Mouse (Mus musculus) embryonic facial prominence, embryonic 13.5 days (tissue): ENCODE measurements at regions not wholly inside any gene's neighbourhood (a gene's known extent, or its start where the extent isn't known, plus 50 kb on each side); places are given as distances from the start of the nearest gene placed in this dataset.

Experiments used
- ATAC-seq: fragments of 200-750 bp; cut with Nextera tagmentation; 2 replicates; pipeline ENCODE4 v1.8.0; 2017; ENCODE audit warnings: low read depth; ENCODE audit not compliant: insufficient number of reproducible peaks, insufficient read depth, low FRiP score, low TSS enrichment
- H3K27ac ChIP-seq: fragments of 300-500 bp; sonication (generic); 2 replicates; pipeline ENCODE4 v1.5.1; 2015; ENCODE audit warnings: moderate library complexity, mild to moderate bottlenecking, inconsistent platforms
- H3K27me3 ChIP-seq: fragments of 300-500 bp; sonication (generic); 2 replicates; pipeline ENCODE4 v1.6.1; 2015; ENCODE audit warnings: mild to moderate bottlenecking, inconsistent platforms
- H3K36me3 ChIP-seq: fragments of 300-500 bp; sonication (generic); 2 replicates; pipeline ENCODE4 v1.6.1; 2015; ENCODE audit warnings: mild to moderate bottlenecking, inconsistent platforms
- H3K4me1 ChIP-seq: fragments of 300-500 bp; sonication (generic); 2 replicates; pipeline ENCODE4 v1.6.1; 2015; ENCODE audit warnings: inconsistent platforms
- H3K4me2 ChIP-seq: fragments of 300-500 bp; sonication (generic); 2 replicates; pipeline ENCODE4 v1.6.1; 2015; ENCODE audit warnings: moderate library complexity, mild to moderate bottlenecking, inconsistent platforms
- H3K4me3 ChIP-seq: fragments of 300-500 bp; sonication (generic); 2 replicates; pipeline ENCODE4 v1.5.1; 2015; ENCODE audit warnings: mild to moderate bottlenecking, inconsistent platforms
- H3K9ac ChIP-seq: fragments of 300-500 bp; sonication (generic); 2 replicates; pipeline ENCODE4 v1.6.1; 2015; ENCODE audit warnings: mild to moderate bottlenecking, inconsistent platforms
- H3K9me3 ChIP-seq: fragments of 300-500 bp; sonication (generic); 2 replicates; pipeline ENCODE4 v1.6.1; 2016; ENCODE audit warnings: inconsistent platforms
- WGBS: fragments of 180-500 bp; shearing (Covaris S2); methylation state at CpG from one replicate; pipeline ENCODE4 v1.1.7; 2015; ENCODE audit warnings: mixed read lengths; 5-methylcytosine and 5-hydroxymethylcytosine counted together

DNA sequence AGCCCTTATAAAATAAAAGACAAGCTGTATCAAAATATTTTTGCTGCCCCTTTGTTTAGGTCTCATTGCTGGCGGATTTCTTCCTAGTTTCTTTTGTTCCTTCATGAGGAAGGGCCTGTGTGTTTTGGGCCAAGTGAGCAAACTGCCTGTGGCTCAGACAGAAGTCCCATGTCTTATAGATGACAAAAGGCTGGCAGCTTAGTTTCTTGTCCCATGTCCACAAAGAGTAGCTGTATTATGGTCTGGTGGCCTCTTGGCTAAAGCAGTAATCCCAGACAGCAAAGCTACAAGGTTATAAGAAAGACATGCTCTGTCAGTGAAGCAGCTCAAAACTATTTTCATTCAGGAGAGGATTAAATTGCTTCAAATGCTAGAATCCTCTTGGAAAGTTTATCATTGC, 103.1 kb upstream of the Kcnab1 start:
- Histone ChIP-seq H3K9ac (no peak overlapping the region), H3K27me3 (no peaks in the 10 kb centered on the region), H3K4me2 (no peak overlapping the region), H3K4me3 (no peak overlapping the region), H3K9me3 (no peaks in the 10 kb centered on the region), H3K27ac (no peak overlapping the region), H3K4me1 (no peaks in the 10 kb centered on the region), H3K36me3 (no peaks in the 10 kb centered on the region)
- no peak for ATAC-seq
- 83% methylated on average over 1 of the region's 1 CpGs for WGBS

- no peak overlapping the region for H3K27ac ChIP-seq
- ATAC-seq = no peak
- H3K4me2 ChIP-seq = no peak overlapping the region
- no peaks in the 10 kb centered on the region for H3K36me3 ChIP-seq
- H3K4me3 ChIP-seq = no peak overlapping the region
- no peaks in the 10 kb centered on the region for H3K9me3 ChIP-seq
- H3K4me1 ChIP-seq = no peaks in the 10 kb centered on the region
- no peak overlapping the region for H3K9ac ChIP-seq
- no peaks in the 10 kb centered on the region for H3K27me3 ChIP-seq
- WGBS = 80% methylated on average over 3 of the region's 3 CpGs
These were observed 102.6 kb upstream of the Kcnab1 start for GRCm38 (mm10) chr3:65006565-65006964.

DNA sequence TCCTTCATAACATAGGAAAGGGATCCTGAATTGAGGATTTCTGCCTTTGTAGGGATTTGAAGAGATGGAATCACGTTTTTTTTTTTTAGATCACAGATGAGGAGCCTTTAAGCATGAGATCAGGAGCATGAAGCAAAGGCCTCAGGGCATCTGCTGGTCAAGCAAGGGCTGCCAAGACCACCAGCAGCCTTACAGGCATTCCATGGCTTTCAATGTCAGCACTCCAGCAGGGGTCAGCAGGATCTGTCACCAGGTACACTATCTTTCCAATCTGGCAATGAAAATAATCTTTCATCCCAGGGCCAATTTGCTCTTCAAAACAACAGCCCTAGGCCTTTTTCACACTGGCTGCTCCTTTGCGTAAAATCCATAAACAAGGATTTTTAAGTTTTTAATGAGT, 85.3 kb upstream of the Kcnab1 start:
- Histone ChIP-seq H3K4me2 (no peak overlapping the region), H3K36me3 (no peaks in the 10 kb centered on the region), H3K9ac (no peak overlapping the region), H3K27me3 (no peaks in the 10 kb centered on the region), H3K4me1 (no peaks in the 10 kb centered on the region), H3K27ac (no peak overlapping the region), H3K4me3 (no peak overlapping the region), H3K9me3 (no peaks in the 10 kb centered on the region)
- WGBS = 62% methylated on average over 2 of the region's 2 CpGs
- ATAC-seq = no peak

GRCm38 (mm10) chr3:65037626-65038025, 71.6 kb upstream of the Kcnab1 start:
- H3K9ac ChIP-seq = no peak overlapping the region
- ATAC-seq = no peak
- no peak overlapping the region for H3K27ac ChIP-seq
- no peak overlapping the region for H3K4me2 ChIP-seq
- no peak overlapping the region for H3K4me3 ChIP-seq
- no peaks in the 10 kb centered on the region for H3K4me1 ChIP-seq
- no peaks in the 10 kb centered on the region for H3K36me3 ChIP-seq
- 78% methylated on average over 2 of the region's 2 CpGs for WGBS
- no peaks in the 10 kb centered on the region for H3K27me3 ChIP-seq
- no peaks in the 10 kb centered on the region for H3K9me3 ChIP-seq

- no peak for ATAC-seq
- 87% methylated on average over 3 of the region's 3 CpGs for WGBS
- Histone ChIP-seq H3K27ac (no peak overlapping the region), H3K9me3 (no peaks in the 10 kb centered on the region), H3K4me1 (no peaks in the 10 kb centered on the region), H3K4me2 (no peak overlapping the region), H3K4me3 (no peak overlapping the region), H3K9ac (no peak overlapping the region), H3K27me3 (0 out of 2 replicates have a peak, but pooled peaks cover 3% of the 10 kb centered on the region), H3K36me3 (no peaks in the 10 kb centered on the region)
These were observed 61.3 kb upstream of the Kcnab1 start for GRCm38 (mm10) chr3:65047879-65048278.

DNA sequence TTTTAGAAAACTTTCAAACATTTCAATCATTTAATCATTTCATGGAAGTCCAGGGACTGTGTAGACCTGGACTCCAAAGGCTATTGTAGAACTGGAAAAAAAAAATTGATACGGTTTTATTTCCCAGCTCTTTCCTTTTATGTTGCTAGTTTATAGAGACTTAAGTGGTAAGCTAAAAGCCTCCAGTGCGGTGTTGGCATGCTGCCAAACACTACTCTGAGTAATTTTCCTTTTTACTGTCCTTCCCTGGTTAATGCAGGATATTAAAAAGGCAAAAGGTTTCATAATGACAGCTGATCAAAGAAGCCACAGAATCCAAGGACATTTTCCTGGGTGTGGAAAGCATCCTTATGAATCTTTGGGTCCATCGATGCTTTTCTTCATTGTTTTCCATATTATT, 53.8 kb upstream of the Kcnab1 start:
- 37% methylated on average over 3 of the region's 3 CpGs for WGBS
- Histone ChIP-seq H3K9ac (no peak overlapping the region), H3K4me2 (no peak overlapping the region), H3K4me3 (no peak overlapping the region), H3K36me3 (no peaks in the 10 kb centered on the region), H3K27me3 (no peaks in the 10 kb centered on the region), H3K4me1 (no peaks in the 10 kb centered on the region), H3K9me3 (no peaks in the 10 kb centered on the region), H3K27ac (no peak overlapping the region)
- ATAC-seq = no peak
